Mouse (Mus musculus) embryonic facial prominence, embryonic 12.5 days (tissue): Measurements from ENCODE around the gene Kmt2c. TPM values are rescaled to one million over a fixed set of nuclear protein-coding genes. Genes with fewer than 3 reads are reported as not detected.

Experiments used
- ATAC-seq: fragments of 200-750 bp; cut with Nextera tagmentation; 2 replicates; pipeline ENCODE4 v1.8.0; 2017; ENCODE audit not compliant: insufficient number of reproducible peaks, insufficient read depth, low FRiP score, low TSS enrichment
- H3K27ac ChIP-seq: fragments of 300-500 bp; sonication (generic); 2 replicates; pipeline ENCODE4 v1.5.1; 2016; ENCODE audit warnings: mild to moderate bottlenecking
- H3K27me3 ChIP-seq: fragments of 300-500 bp; sonication (generic); 2 replicates; pipeline ENCODE4 v1.6.1; 2016; ENCODE audit warnings: mild to moderate bottlenecking, moderate library complexity
- H3K36me3 ChIP-seq: fragments of 300-500 bp; sonication (generic); 2 replicates; pipeline ENCODE4 v1.6.1; 2016; ENCODE audit warnings: mild to moderate bottlenecking
- H3K4me1 ChIP-seq: fragments of 300-500 bp; sonication (generic); 2 replicates; pipeline ENCODE4 v1.6.1; 2016
- H3K4me2 ChIP-seq: fragments of 300-500 bp; sonication (generic); replicated peaks from 2 replicates; pipeline ENCODE4 v1.6.1; 2016; ENCODE audit warnings: mild to moderate bottlenecking, moderate library complexity
- H3K4me3 ChIP-seq: fragments of 300-500 bp; sonication (generic); 2 replicates; pipeline ENCODE4 v1.5.1; 2016; ENCODE audit warnings: mild to moderate bottlenecking
- H3K9ac ChIP-seq: fragments of 300-500 bp; sonication (generic); 2 replicates; pipeline ENCODE4 v1.6.1; 2016; ENCODE audit warnings: mild to moderate bottlenecking, moderate library complexity
- H3K9me3 ChIP-seq: fragments of 300-500 bp; sonication (generic); 2 replicates; pipeline ENCODE4 v1.6.1; 2016; ENCODE audit warnings: mild to moderate bottlenecking, moderate library complexity
- WGBS: fragments of 180-500 bp; shearing (Covaris S2); methylation state at CpG from one replicate; pipeline ENCODE4 v1.1.7; 2016; 5-methylcytosine and 5-hydroxymethylcytosine counted together
- polyA plus RNA-seq: library from polyadenylated mRNA; unstranded; fragments of >200 nt; fragmentation: Nextera tagmentation; extraction: Ambion mirVana; gene quantifications from 2 replicates; pipeline ENCODE4 v1.2.1, GENCODE M21; 2016

Kmt2c gene
- 19.1 and 20.0 TPM in 2 replicates for polyA plus RNA-seq

- H3K9me3 ChIP-seq: no peaks in the 10 kb centered on the region
- peak; percentile 1; the same call in 1 of the 2 replicates for ATAC-seq
- peaks cover 9% of the 10 kb centered on the region for H3K4me1 ChIP-seq
- no peaks in the 10 kb centered on the region for H3K36me3 ChIP-seq
- peak within 1 kb of the TSS; percentile 91 for H3K9ac ChIP-seq
- H3K27ac ChIP-seq: peak within 1 kb of the TSS; percentile 99
- no peaks in the 10 kb centered on the region for H3K27me3 ChIP-seq
- peak within 1 kb of the TSS; percentile 79 for H3K4me2 ChIP-seq
- H3K4me3 ChIP-seq: peak within 1 kb of the TSS; percentile 95
- WGBS: 1% methylated on average over 39 of the region's 54 CpGs
Observed at GRCm38 (mm10) chr5:25498346-25498820, at the start of gene Kmt2c. Gene Kmt2c, minus strand, starts transcription at chr5:25498783.

- H3K27me3 ChIP-seq: no peaks in the 10 kb centered on the region
- no peak overlapping the region for H3K4me3 ChIP-seq
- H3K9me3 ChIP-seq: no peaks in the 10 kb centered on the region
- no peak overlapping the region for H3K9ac ChIP-seq
- H3K36me3 ChIP-seq: no peaks in the 10 kb centered on the region
- WGBS: 92% methylated on average over 2 of the region's 2 CpGs
- H3K4me1 ChIP-seq: no peaks in the 10 kb centered on the region
- H3K4me2 ChIP-seq: no peak overlapping the region
- H3K27ac ChIP-seq: no peak overlapping the region
- 0 out of 2 replicates have a peak, but pooled peaks have one; percentile 35 for ATAC-seq
Observed at GRCm38 (mm10) chr5:25546912-25547311, 48.3 kb upstream of the Kmt2c start.

DNA sequence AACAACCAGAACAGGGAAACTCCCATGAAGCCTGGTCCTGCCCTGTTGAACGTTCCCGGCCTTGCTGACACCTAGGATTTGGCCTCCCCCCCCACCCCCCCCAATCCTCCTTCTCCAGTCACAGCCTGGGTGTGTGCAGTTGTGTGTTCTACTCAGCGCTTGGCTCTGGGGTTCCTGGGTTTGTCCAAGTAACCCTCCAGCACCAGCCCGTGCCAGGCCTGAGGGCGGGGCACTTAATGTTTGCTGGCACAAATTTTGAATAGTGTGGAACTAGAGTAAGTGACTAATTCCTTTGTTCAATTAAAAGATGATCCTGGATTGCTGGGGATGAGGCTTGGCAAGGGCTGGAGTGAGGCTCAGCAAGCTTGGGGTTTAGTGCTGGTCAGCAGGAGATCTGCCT, 46.0 kb upstream of the Kmt2c start:
- WGBS: 84% methylated on average over 5 of the region's 5 CpGs
- Histone ChIP-seq H3K4me3 (no peak overlapping the region), H3K9ac (no peak overlapping the region), H3K36me3 (no peaks in the 10 kb centered on the region), H3K4me2 (no peak overlapping the region), H3K27ac (no peak overlapping the region), H3K4me1 (no peaks in the 10 kb centered on the region), H3K27me3 (no peaks in the 10 kb centered on the region), H3K9me3 (no peaks in the 10 kb centered on the region)
- ATAC-seq: no peak

GRCm38 (mm10) chr5:25544061-25544460, 45.5 kb upstream of the Kmt2c start:
- Histone ChIP-seq H3K9ac (no peak overlapping the region), H3K4me3 (no peak overlapping the region), H3K4me2 (no peak overlapping the region), H3K27me3 (no peaks in the 10 kb centered on the region), H3K27ac (no peak overlapping the region), H3K36me3 (no peaks in the 10 kb centered on the region), H3K9me3 (no peaks in the 10 kb centered on the region), H3K4me1 (no peaks in the 10 kb centered on the region)
- no peak for ATAC-seq
- WGBS: 92% methylated on average over 3 of the region's 3 CpGs

GRCm38 (mm10) chr5:25541661-25542060, 43.1 kb upstream of the Kmt2c start:
- Histone ChIP-seq H3K27ac (no peak overlapping the region), H3K4me1 (no peaks in the 10 kb centered on the region), H3K9me3 (0 out of 2 replicates have a peak, but pooled peaks cover 4% of the 10 kb centered on the region), H3K9ac (no peak overlapping the region), H3K4me3 (no peak overlapping the region), H3K36me3 (no peaks in the 10 kb centered on the region), H3K4me2 (no peak overlapping the region), H3K27me3 (no peaks in the 10 kb centered on the region)
- 21% methylated on average over 2 of the region's 2 CpGs for WGBS
- no peak for ATAC-seq

DNA sequence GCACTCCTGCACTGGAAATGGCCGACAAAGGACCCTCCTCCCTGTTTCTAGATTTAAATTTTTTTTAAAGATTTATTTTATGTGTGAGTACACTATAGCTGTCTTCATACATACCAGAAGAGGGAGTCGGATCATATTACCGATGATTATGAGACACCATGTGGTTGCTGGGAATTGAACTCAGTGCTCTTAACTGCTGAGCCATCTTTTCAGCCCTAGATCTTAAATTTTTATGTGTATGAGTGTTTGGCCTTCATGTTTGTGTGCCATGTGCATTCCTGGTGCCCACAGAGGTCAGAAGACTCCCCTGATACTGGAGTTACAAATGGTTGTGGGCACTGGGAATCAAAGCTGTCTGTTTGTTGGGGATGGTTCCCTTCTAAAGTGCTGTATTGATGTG, 42.3 kb upstream of the Kmt2c start:
- no peaks in the 10 kb centered on the region for H3K36me3 ChIP-seq
- 0 out of 2 replicates have a peak, but pooled peaks cover 4% of the 10 kb centered on the region for H3K9me3 ChIP-seq
- H3K4me1 ChIP-seq: no peaks in the 10 kb centered on the region
- H3K4me2 ChIP-seq: no peak overlapping the region
- H3K9ac ChIP-seq: no peak overlapping the region
- H3K27ac ChIP-seq: no peak overlapping the region
- no peak overlapping the region for H3K4me3 ChIP-seq
- H3K27me3 ChIP-seq: no peaks in the 10 kb centered on the region
- 65% methylated on average over 3 of the region's 3 CpGs for whole genome bisulfite sequencing
- ATAC-seq: no peak

GRCm38 (mm10) chr5:25540412-25540811, 41.8 kb upstream of the Kmt2c start:
- Histone ChIP-seq H3K9ac (no peak overlapping the region), H3K4me1 (no peaks in the 10 kb centered on the region), H3K4me2 (no peak overlapping the region), H3K27ac (no peak overlapping the region), H3K27me3 (no peaks in the 10 kb centered on the region), H3K4me3 (no peak overlapping the region), H3K36me3 (no peaks in the 10 kb centered on the region), H3K9me3 (0 out of 2 replicates have a peak, but pooled peaks cover 4% of the 10 kb centered on the region)
- ATAC-seq: no peak

GRCm38 (mm10) chr5:25536921-25537409, 38.4 kb upstream of the Kmt2c start:
- 43% methylated on average over 6 of the region's 6 CpGs for WGBS
- ATAC-seq: no peak

GRCm38 (mm10) chr5:25536451-25536850, 37.9 kb upstream of the Kmt2c start:
- Histone ChIP-seq H3K9ac (no peak overlapping the region), H3K27me3 (no peaks in the 10 kb centered on the region), H3K9me3 (0 out of 2 replicates have a peak, but pooled peaks cover 4% of the 10 kb centered on the region), H3K36me3 (no peaks in the 10 kb centered on the region), H3K4me3 (no peak overlapping the region), H3K4me1 (no peaks in the 10 kb centered on the region), H3K4me2 (no peak overlapping the region), H3K27ac (no peak overlapping the region)
- 64% methylated on average over 2 of the region's 2 CpGs for WGBS
- ATAC-seq: no peak

More at GRCm38 (mm10) chr5:25536921-25537409, 38.4 kb upstream of the Kmt2c start:
- no peak overlapping the region for H3K4me3 ChIP-seq
- no peak overlapping the region for H3K27ac ChIP-seq
- H3K36me3 ChIP-seq: no peaks in the 10 kb centered on the region
- no peak overlapping the region for H3K9ac ChIP-seq
- H3K4me2 ChIP-seq: no peak overlapping the region
- H3K27me3 ChIP-seq: no peaks in the 10 kb centered on the region
- H3K9me3 ChIP-seq: 0 out of 2 replicates have a peak, but pooled peaks cover 4% of the 10 kb centered on the region
- no peaks in the 10 kb centered on the region for H3K4me1 ChIP-seq

DNA sequence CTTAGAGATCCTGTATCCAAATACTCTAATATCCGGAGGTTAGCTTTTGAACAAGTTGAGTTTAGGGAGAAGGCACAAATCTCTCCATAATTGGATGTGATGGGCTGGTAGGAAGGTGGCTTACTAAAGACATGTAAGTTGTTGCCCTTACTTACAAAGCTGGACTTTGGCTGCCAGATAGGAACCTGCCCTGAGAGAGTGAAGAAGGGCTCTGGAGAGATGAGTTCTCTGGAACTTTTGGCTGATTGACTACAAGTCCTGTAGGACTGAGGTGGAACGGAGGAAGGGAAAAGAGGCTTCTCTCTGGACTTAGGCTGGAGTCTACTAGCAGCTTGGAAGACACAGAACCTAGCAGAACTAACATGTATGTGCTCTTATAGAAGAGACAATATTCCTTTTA, 37.0 kb upstream of the Kmt2c start:
- H3K4me2 ChIP-seq: no peak overlapping the region
- H3K27me3 ChIP-seq: no peaks in the 10 kb centered on the region
- H3K4me3 ChIP-seq: no peak overlapping the region
- H3K9me3 ChIP-seq: 0 out of 2 replicates have a peak, but pooled peaks cover 4% of the 10 kb centered on the region
- WGBS: 78% methylated on average over 2 of the region's 2 CpGs
- H3K27ac ChIP-seq: no peak overlapping the region
- no peaks in the 10 kb centered on the region for H3K4me1 ChIP-seq
- no peak for ATAC-seq
- no peaks in the 10 kb centered on the region for H3K36me3 ChIP-seq
- H3K9ac ChIP-seq: no peak overlapping the region

GRCm38 (mm10) chr5:25533298-25533697, 34.7 kb upstream of the Kmt2c start:
- 0 out of 2 replicates have a peak, but pooled peaks cover 4% of the 10 kb centered on the region for H3K9me3 ChIP-seq
- 0 out of 2 replicates have a peak, but pooled peaks cover 4% of the 10 kb centered on the region for H3K4me1 ChIP-seq
- H3K4me3 ChIP-seq: no peak overlapping the region
- H3K4me2 ChIP-seq: no peak overlapping the region
- H3K9ac ChIP-seq: no peak overlapping the region
- WGBS: 74% methylated on average over 5 of the region's 5 CpGs
- no peaks in the 10 kb centered on the region for H3K36me3 ChIP-seq
- H3K27ac ChIP-seq: no peak overlapping the region
- ATAC-seq: no peak
- no peaks in the 10 kb centered on the region for H3K27me3 ChIP-seq

DNA sequence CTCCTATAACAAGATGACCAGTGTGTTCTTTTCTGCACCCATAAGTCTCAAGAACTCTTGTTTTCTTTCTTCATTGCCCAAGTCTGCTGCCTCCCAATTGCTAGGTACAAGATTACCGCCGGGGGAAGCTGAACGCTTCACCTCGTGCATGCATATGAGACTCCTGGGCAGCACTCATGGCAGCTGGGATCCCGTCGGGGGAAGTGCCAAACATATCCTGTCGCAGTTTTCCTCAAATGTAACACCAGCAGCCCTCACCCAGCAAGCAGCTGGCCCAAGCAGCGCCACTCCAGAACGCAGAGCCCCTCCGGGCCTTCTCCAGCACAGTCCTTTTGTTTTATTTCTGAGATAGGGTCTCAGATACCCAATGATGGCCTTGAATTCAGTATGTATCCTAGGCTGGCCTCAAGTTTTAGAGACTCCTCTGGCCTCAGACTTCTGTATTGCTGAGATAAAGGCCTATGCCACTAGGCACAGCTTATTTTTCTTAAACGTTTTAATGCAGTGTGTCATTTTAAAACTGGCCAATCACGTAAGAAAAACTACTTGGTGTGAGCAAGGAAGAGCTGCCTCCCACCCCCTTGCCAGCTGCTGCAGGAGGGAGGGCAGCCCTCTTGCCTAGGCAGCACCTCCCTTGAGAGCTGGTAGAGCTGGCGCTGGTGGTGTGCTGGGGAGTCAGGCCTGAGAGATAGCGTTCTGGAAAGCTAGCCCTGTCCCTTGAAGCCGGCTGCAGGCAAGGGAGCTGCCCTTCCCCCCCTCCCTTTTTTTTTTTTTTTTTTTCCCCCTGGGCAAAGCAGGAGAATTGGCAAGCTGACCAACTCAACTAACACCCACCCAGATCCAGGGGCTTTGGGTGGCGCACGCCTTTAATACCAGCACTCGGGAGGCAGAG, 33.9 kb upstream of the Kmt2c start:
- Histone ChIP-seq H3K4me2 (no peak overlapping the region), H3K9me3 (0 out of 2 replicates have a peak, but pooled peaks cover 4% of the 10 kb centered on the region), H3K27ac (no peak overlapping the region), H3K4me1 (0 out of 2 replicates have a peak, but pooled peaks cover 4% of the 10 kb centered on the region), H3K27me3 (no peaks in the 10 kb centered on the region), H3K4me3 (no peak overlapping the region), H3K9ac (no peak overlapping the region), H3K36me3 (no peaks in the 10 kb centered on the region)
- ATAC-seq: no peak
- 48% methylated on average over 17 of the region's 18 CpGs for WGBS
